Mouse (Mus musculus): ENCODE data around the gene Cldn34c1.
"Not testable (repeated sequence)": the region's sequence is repeated elsewhere in the genome, so short reads cannot be mapped to it uniquely, and the experiment has no call there.

The Cldn34c1 gene

GRCm38 (mm10) chrX:123103291-123104260 is at the start of gene Cldn34c1:
Gene Cldn34c1 (plus strand): TSS chrX:123103495.
- peak; percentile 73 to 78 for DNase-seq

- DNase-seq, result no peak
These were observed 15.9 kb upstream of the Cldn34c1 start for GRCm38 (mm10) chrX:123087441-123087840.

- DNase-seq, result not testable (repeated sequence)
These were observed 489 bp upstream of the Cldn34c1 start for GRCm38 (mm10) chrX:123102806-123103205.

GRCm38 (mm10) chrX:123104692-123105091 is 1.4 kb downstream of the Cldn34c1 start:
- not testable (repeated sequence) for DNase-seq

- DNase-seq, result not testable (repeated sequence)
These were observed 119.1 kb downstream of the Cldn34c1 start, which contains the start of gene Srsx for GRCm38 (mm10) chrX:123222381-123222780. Gene Srsx (minus strand): TSS chrX:123222481.

All from kidney, adult 8-10 months (tissue).